Mouse (Mus musculus) E14TG2a.4 (cell line): ENCODE data around the gene Trmt1.

ENCODE experiments used
- CTCF ChIP-seq: conservative IDR thresholded peaks from 2 replicates; pipeline ENCODE4 v1.5.1; 2014; ENCODE audit warnings: low read length
- NANOG ChIP-seq: IDR thresholded peaks from 2 replicates; pipeline ENCODE4 v1.6.1; 2014; ENCODE audit warnings: borderline replicate concordance, low read length, mixed read lengths

GRCm38 (mm10) chr8:84657680-84658079, 28.4 kb upstream of the Trmt1 start:
- TF ChIP-seq CTCF (no peak), NANOG (no peak)
